Mouse (Mus musculus) stomach, postnatal 0 days (tissue): ENCODE measurements around the gene Bmpr2.

Experiments used
- CTCF ChIP-seq: IDR thresholded peaks from 2 replicates; pipeline ENCODE4 v1.5.1; 2016; ENCODE audit warnings: antibody characterized with exemption, low read depth, mild to moderate bottlenecking, moderate library complexity
- EP300 ChIP-seq: optimal IDR thresholded peaks from 2 replicates; pipeline ENCODE3; 2016; ENCODE audit warnings: antibody characterized with exemption

- no peak for TF ChIP-seq CTCF
- no peak for TF ChIP-seq EP300
These were observed 104.8 kb downstream of the Bmpr2 start for GRCm38 (mm10) chr1:59868041-59868440.
